Mouse (Mus musculus) G1E (cell line): ENCODE results near the gene Cabp4. TPM values are rescaled to one million over a fixed set of nuclear protein-coding genes. Genes with fewer than 3 reads are reported as not detected.
A peak's percentile ranks its signal among the peaks of the same experiment; 100 is the strongest.

Experiments
- ATAC-seq: 2 replicates; pipeline ENCODE4 v1.8.0; 2016; ENCODE audit warnings: mild to moderate bottlenecking; ENCODE audit not compliant: insufficient number of reproducible peaks, poor library complexity, low FRiP score, severe bottlenecking; ENCODE audit errors: extremely low read depth
- DNase-seq: peaks from one replicate; pipeline ENCODE4 v3.0.0; 2012; ENCODE audit warnings: low spot score
- H3K27me3 ChIP-seq: 2 replicates; pipeline ENCODE4 v1.6.1; 2012; ENCODE audit warnings: mild to moderate bottlenecking, low read length, inconsistent platforms; ENCODE audit not compliant: insufficient read depth
- H3K36me3 ChIP-seq: replicated peaks from 2 replicates; pipeline ENCODE3; 2012; ENCODE audit warnings: mild to moderate bottlenecking, inconsistent platforms
- H3K4me1 ChIP-seq: 2 replicates; pipeline ENCODE4 v1.6.1; 2012; ENCODE audit warnings: low read depth, low read length, inconsistent platforms, mixed read lengths; ENCODE audit not compliant: insufficient read depth
- H3K4me3 ChIP-seq: 2 replicates; pipeline ENCODE4 v1.5.1; 2012; ENCODE audit warnings: low read depth, mild to moderate bottlenecking, inconsistent platforms, low read length, moderate library complexity, mixed read lengths
- H3K9me3 ChIP-seq: replicated peaks from 2 replicates; pipeline ENCODE4 v1.6.1; 2012; ENCODE audit warnings: inconsistent platforms
- CTCF ChIP-seq: IDR thresholded peaks from 2 replicates; pipeline ENCODE4 v1.5.1; 2012; ENCODE audit warnings: low read depth, low read length, inconsistent platforms, mixed read lengths
- GATA1 ChIP-seq: IDR thresholded peaks from 2 replicates; pipeline ENCODE4 v1.6.1; 2012; ENCODE audit warnings: borderline replicate concordance, low read length, inconsistent platforms, mixed read lengths
- GATA2 ChIP-seq: IDR thresholded peaks from 2 replicates; pipeline ENCODE4 v1.6.1; 2012; ENCODE audit warnings: low read depth, low read length, inconsistent platforms, borderline replicate concordance
- POLR2AphosphoS5 ChIP-seq: IDR thresholded peaks from 2 replicates; pipeline ENCODE4 v1.6.1; 2012; ENCODE audit warnings: low read depth, low read length, inconsistent platforms; ENCODE audit not compliant: insufficient replicate concordance
- TAL1 ChIP-seq: conservative IDR thresholded peaks from 2 replicates; pipeline ENCODE4 v1.6.1; 2012; ENCODE audit warnings: low read depth, low read length, inconsistent platforms, mixed read lengths
- polyA plus RNA-seq: library from polyadenylated mRNA; stranded (reverse); fragments of >175 nt; gene quantifications from 2 replicates; pipeline ENCODE4 v1.2.3, GENCODE M21; 2012
- total RNA-seq, 2 experiments: library from RNA; stranded (forward) in 1 of 2; stranded (reverse) in 1 of 2; fragments of 200-1000 nt in 1 of 2; fragments of >200 nt in 1 of 2; fragmentation: Nextera tagmentation in 1 of 2; gene quantifications; 2 replicates each; pipeline ENCODE4 v1.2.3; 2014 to 2017

Cabp4 gene
- total and polyA plus RNA-seq, 3 experiments, result 0.03 to 0.75 (median 0.11) TPM

- Histone ChIP-seq H3K4me3 (no peak overlapping the region), H3K27me3 (peaks cover 60% of the 10 kb centered on the region), H3K36me3 (no peaks in the 10 kb centered on the region), H3K9me3 (no peaks in the 10 kb centered on the region), H3K4me1 (peaks cover 32% of the 10 kb centered on the region)
- no peak for TF ChIP-seq POLR2AphosphoS5
- TF ChIP-seq TAL1, result no peak
- TF ChIP-seq GATA1, result no peak
- no peak for TF ChIP-seq GATA2
- no peak for TF ChIP-seq CTCF
- ATAC-seq, result no peak
- no peak for DNase-seq
Measured at GRCm38 (mm10) chr19:4172925-4173324, 29.1 kb upstream of the Cabp4 start.

GRCm38 (mm10) chr19:4171393-4172290, 27.8 kb upstream of the Cabp4 start:
- H3K27me3 ChIP-seq, result peaks cover 53% of the 10 kb centered on the region
- H3K4me1 ChIP-seq, result peaks cover 35% of the 10 kb centered on the region
- H3K9me3 ChIP-seq, result no peaks in the 10 kb centered on the region
- DNase-seq, result no peak
- TF ChIP-seq POLR2AphosphoS5 (no peak), TAL1 (no peak), CTCF (no peak), GATA1 (no peak), GATA2 (no peak)
- no peak overlapping the region for H3K4me3 ChIP-seq
- H3K36me3 ChIP-seq, result no peaks in the 10 kb centered on the region
- no peak for ATAC-seq

DNA sequence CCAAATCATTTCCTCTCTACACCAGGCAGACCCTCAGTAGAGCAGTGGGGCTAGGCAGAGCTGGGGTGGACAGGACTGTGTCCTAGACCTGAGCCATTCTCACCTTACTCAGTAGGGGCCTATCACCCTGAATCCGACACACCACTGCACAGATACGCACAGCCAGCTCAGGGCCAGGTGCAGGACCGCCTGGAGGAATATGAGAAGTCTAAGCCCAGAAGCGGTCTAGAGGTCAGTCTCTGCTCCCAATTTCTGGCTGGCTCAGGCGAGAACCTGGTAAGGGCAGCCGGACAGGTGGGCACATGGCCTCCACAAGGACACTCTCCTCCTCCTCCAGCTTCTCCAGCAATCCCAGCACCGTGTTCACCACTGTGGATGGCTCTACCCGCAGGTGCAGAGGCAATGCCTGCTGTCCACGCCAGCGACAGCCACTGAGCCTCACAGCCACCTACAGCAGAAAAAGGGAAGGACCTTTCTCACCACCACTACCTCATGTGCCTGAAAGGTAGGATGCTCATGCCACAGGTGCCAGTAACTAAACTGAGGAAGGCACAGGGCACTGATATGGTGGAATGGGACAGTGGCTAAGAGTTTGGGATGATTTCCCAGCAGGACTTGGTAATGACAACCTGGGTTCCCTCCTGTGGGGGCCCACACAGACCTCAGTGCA, 27.0 kb upstream of the Cabp4 start:
- H3K4me1 ChIP-seq, result peaks cover 38% of the 10 kb centered on the region
- DNase-seq, result no peak
- TF ChIP-seq GATA1 (no peak), GATA2 (no peak), TAL1 (no peak), POLR2AphosphoS5 (no peak), CTCF (no peak)
- no peaks in the 10 kb centered on the region for H3K9me3 ChIP-seq
- peaks cover 49% of the 10 kb centered on the region for H3K27me3 ChIP-seq
- H3K4me3 ChIP-seq, result no peak overlapping the region
- H3K36me3 ChIP-seq, result no peaks in the 10 kb centered on the region
- no peak for ATAC-seq

- ATAC-seq, result no peak
- Histone ChIP-seq H3K27me3 (peaks cover 39% of the 10 kb centered on the region), H3K4me1 (peaks cover 35% of the 10 kb centered on the region), H3K9me3 (no peaks in the 10 kb centered on the region), H3K4me3 (peak overlapping the region; percentile 70), H3K36me3 (no peaks in the 10 kb centered on the region)
- TF ChIP-seq TAL1, result no peak
- no peak for TF ChIP-seq POLR2AphosphoS5
- TF ChIP-seq GATA2, result no peak
- no peak for TF ChIP-seq CTCF
- no peak for TF ChIP-seq GATA1
- no peak for DNase-seq
Measured at GRCm38 (mm10) chr19:4169810-4170209, 26.0 kb upstream of the Cabp4 start.

GRCm38 (mm10) chr19:4169378-4169784, 25.5 kb upstream of the Cabp4 start:
- no peaks in the 10 kb centered on the region for H3K9me3 ChIP-seq
- TF ChIP-seq CTCF, result 0 out of 2 replicates have a peak, but pooled peaks have one; percentile 18
- no peak for TF ChIP-seq POLR2AphosphoS5
- no peaks in the 10 kb centered on the region for H3K36me3 ChIP-seq
- peak overlapping the region; percentile 70 for H3K4me3 ChIP-seq
- H3K27me3 ChIP-seq, result peaks cover 34% of the 10 kb centered on the region
- ATAC-seq, result peak; percentile 97
- DNase-seq, result peak; percentile 99
- peaks cover 39% of the 10 kb centered on the region for H3K4me1 ChIP-seq

GRCm38 (mm10) chr19:4166678-4167476, 23.0 kb upstream of the Cabp4 start:
- no peak for TF ChIP-seq GATA2
- TF ChIP-seq GATA1, result no peak
- no peak for TF ChIP-seq POLR2AphosphoS5
- no peak for TF ChIP-seq CTCF
- TF ChIP-seq TAL1, result no peak
- Histone ChIP-seq H3K9me3 (no peaks in the 10 kb centered on the region), H3K4me3 (no peak overlapping the region), H3K27me3 (peaks cover 13% of the 10 kb centered on the region), H3K4me1 (peaks cover 55% of the 10 kb centered on the region), H3K36me3 (peaks cover 4% of the 10 kb centered on the region)
- DNase-seq (no peak), ATAC-seq (no peak)
